Mouse (Mus musculus): ENCODE measurements at regions not wholly inside any gene's neighbourhood (a gene's known extent, or its start where the extent isn't known, plus 50 kb on each side); places are given as distances from the start of the nearest gene placed in this dataset.

GRCm38 (mm10) chr4:57362652-57363051, 61.0 kb upstream of the Ptpn3 start:
- no peak for DNase-seq (ENCODE audit: low spot score in 2 of 2)

GRCm38 (mm10) chr4:57369736-57370373, 64.2 kb upstream of the Palm2 start:
- DNase-seq (ENCODE audit: low spot score in 2 of 2), result peak; percentile 72 to 91

- DNase-seq (ENCODE audit: low spot score in 2 of 2), result no peak
These were observed 56.2 kb upstream of the Palm2 start for GRCm38 (mm10) chr4:57377872-57378271.

- DNase-seq (ENCODE audit: low spot score in 2 of 2), result no peak
These were observed 53.8 kb upstream of the Palm2 start for GRCm38 (mm10) chr4:57380063-57380800.

GRCm38 (mm10) chr4:57381306-57381705, 52.7 kb upstream of the Palm2 start:
- DNase-seq (ENCODE audit: low spot score in 2 of 2), result no peak

Data from layer of hippocampus, adult 18-20 months (tissue).